Mouse (Mus musculus): ENCODE results near the gene Ctf1.

DNA sequence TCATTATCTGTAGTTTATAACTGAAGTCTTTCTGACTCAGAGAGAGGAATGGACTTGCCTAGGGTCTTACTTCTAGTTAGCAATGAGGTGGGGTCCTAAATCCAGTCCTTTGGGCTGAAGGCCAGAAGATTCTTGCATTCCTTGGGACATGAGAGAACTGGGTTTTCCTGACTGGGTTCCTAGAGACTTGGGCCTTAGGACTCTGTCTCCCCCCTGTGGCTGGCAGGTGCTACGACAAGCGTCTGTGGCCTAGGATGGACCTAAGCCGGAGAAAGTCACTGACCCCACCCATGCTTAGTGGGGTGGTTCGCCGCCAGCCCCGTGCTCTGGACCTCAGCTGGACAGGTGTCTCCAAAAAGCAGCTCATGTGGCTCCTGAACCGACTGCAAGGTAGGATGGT lies 48.5 kb downstream of the Ctf1 start:
- no peak for TF ChIP-seq POLR2A (IDR thresholded peaks at IDR 0.05; ENCODE audit: borderline replicate concordance, insufficient read depth, low read length)
- peak; percentile 94 for TF ChIP-seq CTCF (IDR thresholded peaks at IDR 0.05; ENCODE audit: borderline replicate concordance, insufficient read depth, low read depth, low read length)
